Mouse (Mus musculus) cortical plate, adult 2 months (tissue): ENCODE data around the gene Nceh1.

Experiments used
- CTCF ChIP-seq: fragments of 200-500 bp; IDR thresholded peaks from 2 replicates; pipeline ENCODE4 v1.5.1; 2011; ENCODE audit warnings: mild to moderate bottlenecking, control low read depth, low read length; ENCODE audit not compliant: insufficient read depth; ENCODE audit errors: extremely low read depth
- POLR2A ChIP-seq: fragments of 200-500 bp; IDR thresholded peaks from 2 replicates; pipeline ENCODE4 v1.6.1; 2011; ENCODE audit warnings: mild to moderate bottlenecking, low read length, control low read depth; ENCODE audit not compliant: insufficient read depth; ENCODE audit errors: extremely low read depth

GRCm38 (mm10) chr3:27267887-27268286, 85.1 kb downstream of the Nceh1 start:
- TF ChIP-seq CTCF, result no peak
- no peak for TF ChIP-seq POLR2A
